Mouse (Mus musculus) heart, postnatal 0 days (tissue): ENCODE data around the gene Fam32a. TPM values are rescaled to one million over a fixed set of nuclear protein-coding genes. Genes with fewer than 3 reads are reported as not detected.
A peak's percentile ranks its signal among the peaks of the same experiment; 100 is the strongest.

ENCODE experiments used
- ATAC-seq: fragments of 200-750 bp; cut with Nextera tagmentation; 2 replicates; pipeline ENCODE4 v1.8.0; 2017; ENCODE audit warnings: low read depth, moderate number of reproducible peaks, moderate library complexity; ENCODE audit not compliant: insufficient read depth
- DNase-seq: peaks from one replicate; pipeline ENCODE4 v3.0.0-alpha.2; 2016; ENCODE audit warnings: low spot score
- H3K27ac ChIP-seq: fragments of 300-500 bp; sonication (generic); 2 replicates; pipeline ENCODE4 v1.5.1; 2014; ENCODE audit warnings: low read depth, mild to moderate bottlenecking
- H3K27me3 ChIP-seq: fragments of 300-500 bp; sonication (generic); 2 replicates; pipeline ENCODE4 v1.6.1; 2014; ENCODE audit warnings: low read length, mixed read lengths; ENCODE audit not compliant: control insufficient read depth, insufficient read depth
- H3K36me3 ChIP-seq: fragments of 300-500 bp; sonication (generic); replicated peaks from 2 replicates; pipeline ENCODE4 v1.6.1; 2014; ENCODE audit warnings: low read length, mixed read lengths; ENCODE audit not compliant: control insufficient read depth, insufficient read depth
- H3K4me1 ChIP-seq: fragments of 300-500 bp; sonication (generic); 2 replicates; pipeline ENCODE4 v1.6.1; 2014; ENCODE audit warnings: antibody characterized with exemption; ENCODE audit not compliant: control insufficient read depth, insufficient read depth
- H3K4me2 ChIP-seq: fragments of 300-500 bp; sonication (generic); 2 replicates; pipeline ENCODE4 v1.6.1; 2014; ENCODE audit warnings: low read depth, mild to moderate bottlenecking, low read length, moderate library complexity
- H3K4me3 ChIP-seq: fragments of 300-500 bp; sonication (generic); 2 replicates; pipeline ENCODE4 v1.5.1; 2014; ENCODE audit warnings: low read depth, low read length
- H3K9ac ChIP-seq: fragments of 300-500 bp; sonication (generic); replicated peaks from 2 replicates; pipeline ENCODE4 v1.6.1; 2014; ENCODE audit warnings: low read depth, low read length, mixed read lengths
- H3K9me3 ChIP-seq: fragments of 300-500 bp; sonication (generic); replicated peaks from 2 replicates; pipeline ENCODE4 v1.6.1; 2016; ENCODE audit warnings: low read length; ENCODE audit not compliant: control insufficient read depth
- CTCF ChIP-seq: IDR thresholded peaks from 2 replicates; pipeline ENCODE4 v1.5.1; 2016; ENCODE audit warnings: antibody characterized with exemption, control low read depth, low read depth
- EP300 ChIP-seq: IDR thresholded peaks from 2 replicates; pipeline ENCODE4 v1.6.1; 2016; ENCODE audit warnings: antibody characterized with exemption, low read depth
- WGBS: fragments of 180-500 bp; shearing (Covaris S2); extraction: QIAGEN DNeasy Blood & Tissue Kit; methylation state at CpG from one replicate; pipeline ENCODE4 v1.1.7; 2014; 5-methylcytosine and 5-hydroxymethylcytosine counted together
- polyA plus RNA-seq: library from polyadenylated mRNA; unstranded; fragments of >200 nt; fragmentation: Nextera tagmentation; extraction: Ambion mirVana; gene quantifications from 2 replicates; pipeline ENCODE4 v1.2.1, GENCODE M21; 2015
- total RNA-seq: library from RNA; depleted of rRNA; stranded (reverse); fragments of >200 nt; gene quantifications from 2 replicates; pipeline ENCODE4 v1.2.3, GENCODE M21; 2014; ENCODE audit warnings: low replicate concordance

Fam32a gene
- total and polyA plus RNA-seq, 2 experiments from 2014 or later = 32.0 to 45.4 TPM

- Histone ChIP-seq H3K4me1 (peaks cover 8% of the 10 kb centered on the region), H3K4me2 (peak overlapping the region; percentile 94), H3K9ac (peak overlapping the region; percentile 75; the same call in 1 of the 2 replicates), H3K36me3 (peaks cover 15% of the 10 kb centered on the region), H3K4me3 (peak overlapping the region; percentile 69), H3K27me3 (no peaks in the 10 kb centered on the region), H3K27ac (peak overlapping the region; percentile 93; the same call in 1 of the 2 replicates), H3K9me3 (no peaks in the 10 kb centered on the region)
- DNase-seq = no peak
- TF ChIP-seq EP300 = no peak
- TF ChIP-seq CTCF = no peak
- 58% methylated on average over 7 of the region's 7 CpGs for WGBS
- ATAC-seq = no peak
Observed at GRCm38 (mm10) chr8:72240951-72241350, 21.4 kb downstream of the Fam32a start.

DNA sequence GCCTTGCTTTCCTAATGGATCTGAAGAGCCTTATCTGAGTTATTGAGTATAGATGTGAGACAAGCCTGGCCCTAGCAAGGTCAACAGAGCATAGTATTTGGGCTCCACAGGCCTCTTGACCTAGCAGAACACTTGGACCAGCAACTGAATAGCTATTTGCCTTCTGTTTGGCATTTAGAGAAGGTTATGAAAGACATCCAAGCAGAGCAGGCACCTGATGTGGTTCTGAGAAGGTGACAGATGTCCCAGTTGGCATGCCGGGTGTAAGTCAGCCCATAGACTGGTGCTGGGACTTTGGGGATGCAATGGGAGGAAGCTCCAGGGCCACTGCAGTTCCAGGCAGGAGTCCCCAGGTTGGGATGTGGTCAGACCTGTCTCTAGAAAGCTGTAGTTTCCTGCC lies 22.7 kb downstream of the Fam32a start:
- Histone ChIP-seq H3K4me3 (no peak overlapping the region), H3K4me2 (no peak overlapping the region), H3K27me3 (no peaks in the 10 kb centered on the region), H3K4me1 (peaks cover 8% of the 10 kb centered on the region), H3K36me3 (peaks cover 27% of the 10 kb centered on the region), H3K27ac (no peak overlapping the region), H3K9me3 (no peaks in the 10 kb centered on the region), H3K9ac (no peak overlapping the region)
- TF ChIP-seq CTCF (no peak), EP300 (no peak)
- WGBS = 83% methylated on average over 1 of the region's 1 CpGs
- ATAC-seq (no peak), DNase-seq (no peak)

DNA sequence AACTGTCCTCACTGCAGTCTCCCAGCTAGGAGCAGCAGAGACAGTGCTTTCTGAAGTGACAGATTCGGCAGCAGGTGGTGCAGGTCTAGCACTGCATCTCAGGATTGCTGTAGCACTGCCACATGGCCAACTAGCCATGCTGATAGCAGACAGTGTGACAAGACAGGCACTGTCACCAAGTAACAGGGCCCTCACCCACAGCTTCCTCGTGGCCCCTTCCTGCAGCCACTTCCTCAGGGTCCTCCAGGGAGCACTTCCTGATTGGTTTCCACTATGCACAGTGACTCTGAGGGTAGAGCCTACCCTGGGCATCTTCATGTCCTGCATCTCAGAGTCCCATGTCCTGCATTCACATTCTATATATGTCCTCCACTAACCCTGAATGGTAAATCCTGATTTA lies 25.1 kb downstream of the Fam32a start:
- Histone ChIP-seq H3K9me3 (no peaks in the 10 kb centered on the region), H3K4me2 (no peak overlapping the region), H3K4me3 (no peak overlapping the region), H3K36me3 (peaks cover 42% of the 10 kb centered on the region), H3K27ac (no peak overlapping the region), H3K9ac (0 out of 2 replicates have a peak overlapping the region, but pooled peaks have one; percentile 15), H3K4me1 (peaks cover 8% of the 10 kb centered on the region), H3K27me3 (no peaks in the 10 kb centered on the region)
- ATAC-seq (no peak), DNase-seq (no peak)
- TF ChIP-seq EP300 (no peak), CTCF (no peak)
- 39% methylated on average over 2 of the region's 2 CpGs for WGBS

GRCm38 (mm10) chr8:72257171-72257901 lies 37.8 kb downstream of the Fam32a start:
- 47% methylated on average over 7 of the region's 7 CpGs for WGBS
- Histone ChIP-seq H3K27ac (no peak overlapping the region), H3K9me3 (no peaks in the 10 kb centered on the region), H3K4me3 (no peak overlapping the region), H3K4me1 (peaks cover 7% of the 10 kb centered on the region), H3K9ac (no peak overlapping the region), H3K27me3 (no peaks in the 10 kb centered on the region), H3K4me2 (no peak overlapping the region), H3K36me3 (peaks cover 41% of the 10 kb centered on the region)
- TF ChIP-seq CTCF = peak; percentile 76
- TF ChIP-seq EP300 = no peak
- DNase-seq (no peak), ATAC-seq (peak; percentile 25; the same call in 1 of the 2 replicates)

- ATAC-seq (no peak), DNase-seq (no peak)
- H3K27me3 ChIP-seq = no peaks in the 10 kb centered on the region
- H3K27ac ChIP-seq = no peak overlapping the region
- TF ChIP-seq CTCF = no peak
- no peak for TF ChIP-seq EP300
- H3K4me1 ChIP-seq = peaks cover 7% of the 10 kb centered on the region
- H3K9me3 ChIP-seq = no peaks in the 10 kb centered on the region
- H3K4me3 ChIP-seq = no peak overlapping the region
- peaks cover 36% of the 10 kb centered on the region for H3K36me3 ChIP-seq
- H3K9ac ChIP-seq = no peak overlapping the region
- WGBS = 93% methylated on average over 1 of the region's 1 CpGs
- H3K4me2 ChIP-seq = no peak overlapping the region
Observed at GRCm38 (mm10) chr8:72257902-72258238, 38.3 kb downstream of the Fam32a start.

DNA sequence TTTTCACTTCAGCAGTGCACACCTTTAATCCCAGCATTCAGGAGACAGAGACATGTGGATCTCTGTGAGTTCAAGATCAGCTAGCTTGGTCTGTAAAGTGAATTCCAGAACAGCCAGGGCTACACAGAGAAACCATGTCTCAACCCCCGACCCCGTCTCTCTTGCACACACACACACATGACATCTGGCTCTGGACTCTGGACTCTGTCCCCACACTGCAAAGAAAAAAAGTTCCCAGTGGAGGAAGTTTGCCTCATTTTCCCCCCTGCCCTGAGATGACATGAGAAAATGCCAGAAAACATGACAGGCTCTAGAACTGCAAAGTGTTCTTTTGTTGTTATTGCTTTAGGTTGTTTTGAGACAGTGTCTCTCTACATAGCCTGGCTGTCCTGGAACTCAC lies 40.3 kb downstream of the Fam32a start:
- 71% methylated on average over 2 of the region's 2 CpGs for WGBS
- Histone ChIP-seq H3K4me2 (no peak overlapping the region), H3K9ac (no peak overlapping the region), H3K36me3 (peaks cover 16% of the 10 kb centered on the region; the same call in 1 of the 2 replicates), H3K4me1 (peaks cover 11% of the 10 kb centered on the region), H3K4me3 (no peak overlapping the region), H3K9me3 (no peaks in the 10 kb centered on the region), H3K27me3 (no peaks in the 10 kb centered on the region), H3K27ac (0 out of 2 replicates have a peak overlapping the region, but pooled peaks have one; percentile 80)
- ATAC-seq (no peak), DNase-seq (no peak)
- TF ChIP-seq EP300 (no peak), CTCF (no peak)
